Mouse (Mus musculus) forebrain, embryonic 10.5 days (tissue): ENCODE data around the gene Esrra. TPM values are rescaled to one million over a fixed set of nuclear protein-coding genes. Genes with fewer than 3 reads are reported as not detected.

ENCODE experiments used
- DNase-seq: peaks from one replicate; pipeline ENCODE4 v3.0.0-alpha.2; 2017; ENCODE audit warnings: low spot score; ENCODE audit errors: extremely low spot score
- H3K27ac ChIP-seq: fragments of 300-500 bp; sonication (generic); 2 replicates; pipeline ENCODE4 v1.5.1; 2016; ENCODE audit warnings: mild to moderate bottlenecking
- H3K27me3 ChIP-seq: fragments of 300-500 bp; sonication (generic); 2 replicates; pipeline ENCODE4 v1.6.1; 2016; ENCODE audit warnings: mild to moderate bottlenecking; ENCODE audit not compliant: poor library complexity, severe bottlenecking
- H3K36me3 ChIP-seq: fragments of 300-500 bp; sonication (generic); replicated peaks from 2 replicates; pipeline ENCODE4 v1.6.1; 2016; ENCODE audit warnings: mild to moderate bottlenecking, moderate library complexity
- H3K4me1 ChIP-seq: fragments of 300-500 bp; sonication (generic); 2 replicates; pipeline ENCODE4 v1.6.1; 2016
- H3K4me3 ChIP-seq: fragments of 300-500 bp; sonication (generic); 2 replicates; pipeline ENCODE4 v1.5.1; 2016; ENCODE audit warnings: mild to moderate bottlenecking, moderate library complexity
- H3K9me3 ChIP-seq: fragments of 300-500 bp; sonication (generic); 2 replicates; pipeline ENCODE4 v1.6.1; 2016; ENCODE audit warnings: mild to moderate bottlenecking, moderate library complexity
- WGBS: fragments of 180-500 bp; shearing (Covaris S2); methylation state at CpG from one replicate; pipeline ENCODE4 v1.1.7; 2016; 5-methylcytosine and 5-hydroxymethylcytosine counted together
- polyA plus RNA-seq: library from polyadenylated mRNA; unstranded; fragments of >200 nt; fragmentation: Nextera tagmentation; extraction: Ambion mirVana; gene quantifications from 2 replicates; pipeline ENCODE4 v1.2.1, GENCODE M21; 2016

Esrra gene
- polyA plus RNA-seq, 1 experiment from 2014 or later: 9.0 TPM

GRCm38 (mm10) chr19:6950613-6951153 is 29.1 kb upstream of the Esrra start:
- H3K4me3 ChIP-seq: peak overlapping the region; percentile 69
- WGBS: under 1% methylated on average over 28 of the region's 28 CpGs

GRCm38 (mm10) chr19:6949951-6950350 is 28.3 kb upstream of the Esrra start:
- Histone ChIP-seq H3K4me3 (peak overlapping the region; percentile 69), H3K9me3 (no peaks in the 10 kb centered on the region), H3K36me3 (peaks cover 25% of the 10 kb centered on the region), H3K4me1 (peaks cover 33% of the 10 kb centered on the region), H3K27me3 (no peaks in the 10 kb centered on the region), H3K27ac (peak overlapping the region; percentile 97)
- DNase-seq: no peak
- WGBS: 66% methylated on average over 5 of the region's 5 CpGs

More at GRCm38 (mm10) chr19:6950613-6951153, 29.1 kb upstream of the Esrra start:
- Histone ChIP-seq H3K9me3 (no peaks in the 10 kb centered on the region), H3K4me1 (peaks cover 33% of the 10 kb centered on the region), H3K27me3 (no peaks in the 10 kb centered on the region), H3K27ac (peak overlapping the region; percentile 97), H3K36me3 (peaks cover 26% of the 10 kb centered on the region)
- DNase-seq: peak; percentile 73

DNA sequence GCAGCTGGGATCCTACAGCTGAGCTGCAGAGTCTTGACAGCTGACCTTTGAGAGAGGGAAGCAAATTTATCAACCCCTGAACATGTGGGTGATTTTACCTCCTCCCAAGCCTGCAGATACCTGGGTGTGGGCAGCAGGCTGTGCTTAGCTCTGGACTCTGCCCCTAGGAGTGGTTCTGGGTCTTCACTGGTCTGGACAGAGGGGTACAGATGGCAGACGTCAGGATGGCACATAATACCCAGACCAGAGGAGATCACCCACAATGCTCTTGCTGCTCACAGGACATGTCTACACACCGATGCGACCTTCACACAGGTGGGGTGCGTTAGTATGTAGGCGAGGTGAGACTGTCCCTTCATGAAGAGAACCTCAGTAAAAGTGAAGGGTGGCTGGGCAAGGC is 27.9 kb upstream of the Esrra start:
- peak overlapping the region; percentile 69; the same call in 1 of the 2 replicates for H3K4me3 ChIP-seq
- H3K36me3 ChIP-seq: peaks cover 24% of the 10 kb centered on the region
- WGBS: 89% methylated on average over 5 of the region's 5 CpGs
- H3K4me1 ChIP-seq: peaks cover 33% of the 10 kb centered on the region
- H3K27me3 ChIP-seq: no peaks in the 10 kb centered on the region
- H3K27ac ChIP-seq: no peak overlapping the region
- DNase-seq: no peak
- no peaks in the 10 kb centered on the region for H3K9me3 ChIP-seq

- no peak for DNase-seq
- Histone ChIP-seq H3K4me3 (no peak overlapping the region), H3K27me3 (no peaks in the 10 kb centered on the region), H3K9me3 (no peaks in the 10 kb centered on the region), H3K4me1 (peaks cover 28% of the 10 kb centered on the region), H3K27ac (no peak overlapping the region), H3K36me3 (peaks cover 18% of the 10 kb centered on the region)
- WGBS: 84% methylated on average over 4 of the region's 4 CpGs
Observed at GRCm38 (mm10) chr19:6948186-6948585, 26.6 kb upstream of the Esrra start.

- Histone ChIP-seq H3K36me3 (peaks cover 18% of the 10 kb centered on the region), H3K9me3 (no peaks in the 10 kb centered on the region), H3K27ac (no peak overlapping the region), H3K27me3 (no peaks in the 10 kb centered on the region), H3K4me3 (no peak overlapping the region), H3K4me1 (peaks cover 28% of the 10 kb centered on the region)
- 52% methylated on average over 4 of the region's 4 CpGs for WGBS
- no peak for DNase-seq
Observed at GRCm38 (mm10) chr19:6947742-6948141, 26.1 kb upstream of the Esrra start.

DNA sequence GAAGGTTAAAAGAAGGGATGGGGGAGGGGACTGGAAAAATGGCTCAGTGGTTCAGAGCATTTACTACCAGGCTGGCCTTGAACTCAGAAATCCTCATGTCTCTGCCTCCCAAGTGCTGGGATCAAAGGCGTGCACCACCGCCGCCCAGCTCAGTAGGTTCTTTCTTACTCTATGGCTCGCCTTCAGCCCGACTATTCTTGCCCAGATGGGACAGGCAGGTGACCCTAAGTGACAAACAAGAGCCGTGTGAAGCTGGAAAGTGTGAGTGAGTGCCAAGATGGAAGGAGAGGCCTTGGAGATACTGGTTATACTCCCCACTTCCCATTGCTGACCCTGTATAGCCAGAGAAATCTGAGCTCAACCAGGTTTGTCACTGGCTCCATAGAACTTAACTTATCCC is 22.1 kb upstream of the Esrra start:
- no peak overlapping the region for H3K27ac ChIP-seq
- no peak for DNase-seq
- peaks cover 18% of the 10 kb centered on the region for H3K36me3 ChIP-seq
- 93% methylated on average over 6 of the region's 6 CpGs for WGBS
- H3K9me3 ChIP-seq: no peaks in the 10 kb centered on the region
- peaks cover 5% of the 10 kb centered on the region for H3K27me3 ChIP-seq
- no peak overlapping the region for H3K4me3 ChIP-seq
- H3K4me1 ChIP-seq: peaks cover 39% of the 10 kb centered on the region

- Histone ChIP-seq H3K4me1 (peaks cover 39% of the 10 kb centered on the region), H3K4me3 (peak overlapping the region; percentile 83), H3K27me3 (peaks cover 14% of the 10 kb centered on the region), H3K36me3 (peaks cover 19% of the 10 kb centered on the region), H3K27ac (peak overlapping the region; percentile 95), H3K9me3 (no peaks in the 10 kb centered on the region)
- WGBS: 25% methylated on average over 5 of the region's 5 CpGs
- DNase-seq: no peak
Observed at GRCm38 (mm10) chr19:6942764-6943163, 21.2 kb upstream of the Esrra start.

DNA sequence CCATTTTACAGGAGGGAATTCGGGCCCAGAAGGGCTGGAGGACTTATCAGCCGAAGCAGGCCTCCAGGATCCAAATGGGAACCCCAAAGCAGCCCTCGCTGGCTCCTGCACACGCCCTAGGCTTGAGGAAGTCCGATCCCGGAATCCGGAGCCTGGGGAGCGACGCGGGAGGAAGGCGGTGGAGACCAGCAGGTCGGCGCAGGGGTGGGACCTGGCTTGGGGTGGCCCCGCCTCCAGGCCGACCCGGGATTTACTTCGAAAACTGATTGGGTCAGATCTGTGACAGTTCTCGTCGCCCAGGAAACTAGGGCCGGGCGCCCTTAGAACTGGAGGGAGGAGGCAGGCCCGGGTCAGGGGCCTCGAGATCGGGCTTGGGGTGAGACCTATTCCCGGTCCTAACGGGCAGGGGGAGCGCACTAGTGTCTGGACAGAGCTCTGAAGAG is 20.7 kb upstream of the Esrra start, which contains the start of gene Gpr137:
Gene Gpr137, minus strand, starts transcription at position 232 of the 443 bp plus-strand sequence.
- H3K36me3 ChIP-seq: peaks cover 18% of the 10 kb centered on the region
- H3K4me1 ChIP-seq: peaks cover 39% of the 10 kb centered on the region
- H3K4me3 ChIP-seq: peak within 1 kb of the TSS; percentile 83
- WGBS: under 1% methylated on average over 27 of the region's 27 CpGs
- peaks cover 16% of the 10 kb centered on the region for H3K27me3 ChIP-seq
- peak within 1 kb of the TSS; percentile 95 for H3K27ac ChIP-seq
- peak; percentile 92 for DNase-seq
- H3K9me3 ChIP-seq: no peaks in the 10 kb centered on the region

GRCm38 (mm10) chr19:6941372-6942248 is 20.0 kb upstream of the Esrra start, which contains the start of gene Bad:
Gene Bad (plus strand): TSS chr19:6941861.
- Histone ChIP-seq H3K27ac (peak within 1 kb of the TSS; percentile 95), H3K36me3 (peaks cover 18% of the 10 kb centered on the region), H3K4me1 (peaks cover 39% of the 10 kb centered on the region), H3K27me3 (peaks cover 16% of the 10 kb centered on the region), H3K9me3 (no peaks in the 10 kb centered on the region), H3K4me3 (peak within 1 kb of the TSS; percentile 83)
- peak; percentile 92 for DNase-seq
- under 1% methylated on average over 83 of the region's 83 CpGs for WGBS

GRCm38 (mm10) chr19:6940396-6941351 is 19.1 kb upstream of the Esrra start:
- Histone ChIP-seq H3K27ac (peak overlapping the region; percentile 95), H3K9me3 (no peaks in the 10 kb centered on the region), H3K4me1 (peaks cover 39% of the 10 kb centered on the region), H3K27me3 (peaks cover 25% of the 10 kb centered on the region), H3K4me3 (peak overlapping the region; percentile 83), H3K36me3 (peaks cover 15% of the 10 kb centered on the region)
- WGBS: 20% methylated on average over 29 of the region's 29 CpGs
- no peak for DNase-seq

GRCm38 (mm10) chr19:6939106-6940002 is 17.7 kb upstream of the Esrra start:
- H3K9me3 ChIP-seq: no peaks in the 10 kb centered on the region
- no peak for DNase-seq
- H3K4me1 ChIP-seq: peaks cover 40% of the 10 kb centered on the region
- WGBS: 91% methylated on average over 20 of the region's 20 CpGs
- H3K36me3 ChIP-seq: 0 out of 2 replicates have a peak, but pooled peaks cover 5% of the 10 kb centered on the region
- peak overlapping the region; percentile 23; the same call in 1 of the 2 replicates for H3K4me3 ChIP-seq
- H3K27me3 ChIP-seq: peaks cover 38% of the 10 kb centered on the region
- H3K27ac ChIP-seq: no peak overlapping the region
